Mouse (Mus musculus) adrenal gland, postnatal 4 days (tissue): ENCODE measurements around the gene Prrt1. TPM values are rescaled to one million over a fixed set of nuclear protein-coding genes. Genes with fewer than 3 reads are reported as not detected.

Source experiments
- DNase-seq, 2 experiments: peaks; one replicate each; pipeline ENCODE4 v3.0.0; 2021 to 2022; ENCODE audit warnings: low spot score in 2 of 2, mixed read lengths in 2 of 2
- total RNA-seq, 2 experiments: library from RNA; stranded (reverse); gene quantifications; 2 replicates each; pipeline ENCODE4 v1.2.3; 2021

Prrt1 gene
- total RNA-seq, 2 experiments from 2014 or later = 10.7 to 11.5 TPM

- DNase-seq = no peak
Measured at GRCm38 (mm10) chr17:34662468-34662867, 33.1 kb downstream of the Prrt1 start.

DNA sequence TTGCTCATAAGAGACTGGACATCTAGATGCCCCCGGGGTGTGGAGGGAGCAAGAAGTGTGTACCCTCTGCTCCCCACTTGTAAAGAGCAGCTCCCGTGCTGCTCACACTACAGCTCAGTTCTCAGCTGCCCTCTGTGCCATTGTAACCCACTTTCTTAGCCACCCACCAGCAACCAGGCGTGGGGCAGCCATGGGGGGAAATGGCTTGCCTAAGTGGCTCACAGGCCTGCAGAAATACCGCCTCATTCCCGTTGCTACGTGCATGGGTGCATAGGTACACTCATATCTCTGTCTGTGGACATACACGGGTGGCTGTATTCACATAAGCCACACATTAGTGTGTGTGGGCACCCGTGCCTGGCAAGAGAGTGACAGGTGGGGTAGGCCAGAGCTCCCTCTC lies 33.6 kb downstream of the Prrt1 start:
- DNase-seq = no peak

DNA sequence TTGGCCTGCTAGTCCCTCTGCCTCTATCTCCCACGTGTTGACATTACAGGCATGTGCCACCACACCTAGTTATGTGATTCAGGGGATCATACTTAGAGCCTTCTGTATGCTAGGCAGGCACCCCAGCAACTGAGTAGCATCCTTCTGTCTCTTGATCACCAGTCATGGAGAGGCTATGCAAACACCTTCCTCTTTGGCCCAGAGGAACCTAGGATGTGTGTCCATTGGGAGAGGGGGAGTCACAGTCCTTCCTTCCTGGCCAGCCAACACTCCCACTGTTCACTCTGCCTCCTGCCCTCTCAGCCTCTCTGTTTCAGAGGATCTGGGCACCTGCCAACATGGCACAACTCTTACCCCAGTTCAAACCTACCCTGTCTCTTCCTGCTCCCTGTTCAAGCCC lies 34.2 kb downstream of the Prrt1 start:
- no peak for DNase-seq

GRCm38 (mm10) chr17:34664472-34664871 lies 35.1 kb downstream of the Prrt1 start:
- DNase-seq = no peak

DNA sequence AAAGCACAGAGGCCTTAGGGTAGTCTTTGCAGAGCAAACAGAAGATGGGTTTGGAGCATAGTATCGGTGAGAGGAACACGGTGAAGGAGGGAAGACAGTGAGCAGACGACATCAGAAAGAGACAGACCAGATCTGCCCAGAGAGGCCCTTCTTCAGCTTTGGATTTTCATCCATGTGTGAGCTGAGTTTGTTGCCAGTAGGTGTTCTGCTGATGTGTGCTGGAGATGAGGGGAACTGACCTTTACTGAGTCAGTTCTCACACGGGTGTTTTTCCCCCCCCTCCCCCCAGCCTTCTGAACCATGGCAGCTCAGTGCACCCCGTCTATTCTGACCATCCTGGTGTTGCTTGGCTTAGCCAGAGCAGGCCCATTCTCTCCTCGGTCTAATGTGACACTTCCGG lies 40.9 kb downstream of the Prrt1 start, which contains the start of gene Tnxb:
Tnxb (plus strand) TSS at position 301 of the 400 bp plus-strand sequence.
- DNase-seq = no peak

DNA sequence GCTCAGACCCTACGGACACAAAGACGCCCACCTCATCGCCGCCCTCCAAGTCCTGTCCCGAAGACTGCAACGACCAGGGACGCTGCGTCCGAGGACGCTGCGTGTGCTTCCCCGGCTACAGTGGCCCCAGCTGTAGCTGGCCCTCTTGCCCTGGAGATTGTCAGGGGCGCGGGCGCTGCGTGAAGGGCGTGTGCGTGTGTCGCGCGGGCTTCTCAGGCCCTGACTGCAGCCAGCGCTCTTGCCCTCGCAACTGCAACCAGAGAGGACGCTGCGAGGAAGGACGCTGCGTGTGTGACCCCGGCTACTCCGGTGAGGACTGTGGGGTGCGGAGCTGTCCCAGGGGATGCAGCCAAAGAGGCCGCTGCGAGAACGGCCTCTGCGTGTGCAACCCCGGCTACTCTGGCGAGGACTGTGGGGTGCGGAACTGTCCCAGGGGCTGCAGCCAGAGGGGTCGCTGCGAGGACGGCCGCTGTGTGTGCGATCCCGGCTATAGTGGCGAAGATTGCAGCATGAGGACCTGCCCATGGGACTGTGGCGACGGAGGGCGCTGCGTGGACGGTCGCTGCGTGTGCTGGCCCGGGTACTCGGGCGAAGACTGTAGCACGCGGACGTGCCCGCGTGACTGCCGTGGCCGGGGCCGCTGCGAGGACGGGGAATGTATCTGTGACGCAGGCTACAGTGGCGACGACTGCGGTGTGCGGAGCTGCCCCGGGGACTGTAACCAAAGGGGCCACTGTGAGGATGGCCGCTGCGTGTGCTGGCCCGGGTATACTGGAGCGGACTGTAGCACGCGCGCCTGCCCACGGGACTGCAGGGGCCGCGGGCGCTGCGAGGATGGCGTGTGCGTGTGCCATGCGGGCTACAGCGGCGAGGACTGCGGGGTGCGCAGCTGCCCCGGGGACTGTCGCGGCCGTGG lies 42.1 kb downstream of the Prrt1 start:
- no peak for DNase-seq

- DNase-seq = no peak
Measured at GRCm38 (mm10) chr17:34672246-34672792, 43.0 kb downstream of the Prrt1 start.

- DNase-seq = no peak
Measured at GRCm38 (mm10) chr17:34673139-34673538, 43.8 kb downstream of the Prrt1 start.

DNA sequence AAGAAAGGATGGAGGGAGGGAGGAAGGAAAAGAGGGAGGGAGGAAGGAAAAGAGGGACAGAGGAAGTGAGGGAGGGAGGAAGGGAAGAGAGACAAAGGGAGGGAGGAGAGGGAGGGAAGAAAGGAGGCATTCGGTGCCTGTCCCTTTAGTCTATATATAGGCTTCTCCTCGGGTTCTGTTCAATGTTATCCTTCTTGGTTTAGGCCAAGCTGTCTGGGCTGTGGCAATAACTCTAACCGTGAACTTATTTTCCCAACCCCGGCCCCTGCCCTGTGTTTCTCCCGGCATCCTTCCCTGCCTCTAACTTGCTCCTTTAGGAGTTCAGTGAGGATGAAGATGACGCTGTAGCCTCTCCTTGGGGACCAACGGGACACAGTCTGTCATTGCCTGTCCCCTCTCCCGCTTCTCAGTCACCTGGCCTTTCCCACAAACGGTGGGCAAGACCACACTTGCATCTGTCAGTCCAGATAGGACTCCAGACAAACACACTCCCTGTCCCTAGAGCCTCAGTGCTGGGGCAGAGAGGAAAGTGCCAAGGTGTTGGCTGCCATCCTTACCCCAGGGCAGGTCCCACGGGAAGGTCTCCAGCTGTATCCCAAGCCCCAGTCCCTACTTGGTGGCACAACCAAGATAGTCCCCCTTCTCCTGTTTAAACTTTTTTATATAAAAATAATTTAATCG lies 45.3 kb downstream of the Prrt1 start:
- no peak for DNase-seq

GRCm38 (mm10) chr17:34675205-34676092 lies 46.1 kb downstream of the Prrt1 start:
- DNase-seq = no peak

GRCm38 (mm10) chr17:34676093-34676460 lies 46.7 kb downstream of the Prrt1 start:
- no peak for DNase-seq

DNA sequence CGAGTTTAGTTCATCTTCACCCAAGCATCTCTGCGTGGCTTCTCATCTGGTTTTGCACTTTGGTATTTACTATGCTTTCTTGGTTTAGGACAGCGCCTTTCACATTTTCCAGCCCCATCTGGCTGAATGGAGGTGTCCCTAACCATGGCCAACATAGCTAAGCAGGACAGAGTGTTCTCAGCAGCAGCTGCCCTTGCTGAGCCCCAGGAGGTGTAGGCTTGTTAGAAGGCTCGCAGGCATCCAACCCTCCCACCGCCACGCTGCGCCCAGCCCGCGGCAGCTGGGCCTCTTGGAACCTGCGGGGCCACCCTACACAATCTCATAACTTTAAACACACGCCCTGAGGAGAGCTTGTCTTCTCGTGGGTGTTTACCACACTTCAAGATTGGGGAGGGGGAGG lies 47.3 kb downstream of the Prrt1 start:
- DNase-seq = no peak

DNA sequence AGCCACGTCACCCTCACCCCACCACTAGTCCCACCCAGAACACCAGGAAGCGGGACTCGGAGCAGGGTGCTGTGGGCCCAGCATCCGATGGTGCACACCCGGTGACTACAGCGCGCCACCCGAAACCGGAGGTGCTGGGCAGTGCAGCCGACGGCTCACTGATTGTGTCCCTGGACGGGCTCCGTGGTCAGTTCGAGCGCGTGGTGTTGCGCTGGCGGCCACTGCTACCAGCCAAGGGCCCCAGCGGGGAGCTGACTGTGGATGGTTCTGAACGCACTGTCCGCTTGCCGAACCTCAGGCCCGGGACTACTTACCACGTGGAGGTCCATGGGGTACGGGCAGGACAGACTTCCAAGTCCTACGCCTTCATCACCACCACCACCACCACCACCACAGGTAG lies 50.9 kb downstream of the Prrt1 start:
- DNase-seq = no peak

GRCm38 (mm10) chr17:34680621-34681020 lies 51.3 kb downstream of the Prrt1 start:
- no peak for DNase-seq

GRCm38 (mm10) chr17:34681132-34681571 lies 51.8 kb downstream of the Prrt1 start:
- DNase-seq = no peak

DNA sequence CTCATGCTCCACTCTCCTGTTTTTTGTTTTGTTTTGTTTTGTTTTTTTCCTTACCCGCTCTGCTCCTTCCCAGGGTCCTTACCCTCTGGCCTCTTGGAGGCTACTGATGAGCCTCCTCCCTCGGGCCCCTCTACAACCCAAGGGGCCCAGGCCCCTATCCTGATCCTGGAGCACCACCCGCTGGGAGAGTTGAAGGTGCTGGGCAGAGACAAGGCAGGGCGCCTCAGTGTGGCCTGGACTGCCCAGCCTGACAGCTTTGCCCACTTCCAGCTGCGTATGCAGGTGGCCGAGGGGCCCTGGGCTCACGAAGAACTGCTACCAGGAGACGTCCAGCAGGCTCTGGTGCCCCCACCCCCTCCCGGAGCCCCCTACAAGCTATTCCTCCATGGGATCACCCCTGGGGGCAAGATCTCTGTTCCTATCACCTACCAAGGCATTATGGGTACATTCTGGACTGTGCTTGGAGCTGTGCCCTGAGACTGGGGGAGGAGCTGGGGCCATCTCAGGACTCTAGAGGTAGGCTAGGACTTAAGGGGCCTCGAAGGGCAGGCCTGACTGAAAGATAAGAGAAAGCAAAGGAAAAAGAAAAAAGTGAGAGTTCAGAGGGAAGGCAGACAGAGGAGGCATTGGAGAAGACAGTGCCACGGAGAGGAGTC lies 52.7 kb downstream of the Prrt1 start:
- DNase-seq = no peak
